Mouse (Mus musculus): ENCODE data around the gene Gpr153. TPM values are rescaled to one million over a fixed set of nuclear protein-coding genes. Genes with fewer than 3 reads are reported as not detected.

Gpr153 gene
- polyA plus RNA-seq, 1 experiment: 7.9 TPM

DNA sequence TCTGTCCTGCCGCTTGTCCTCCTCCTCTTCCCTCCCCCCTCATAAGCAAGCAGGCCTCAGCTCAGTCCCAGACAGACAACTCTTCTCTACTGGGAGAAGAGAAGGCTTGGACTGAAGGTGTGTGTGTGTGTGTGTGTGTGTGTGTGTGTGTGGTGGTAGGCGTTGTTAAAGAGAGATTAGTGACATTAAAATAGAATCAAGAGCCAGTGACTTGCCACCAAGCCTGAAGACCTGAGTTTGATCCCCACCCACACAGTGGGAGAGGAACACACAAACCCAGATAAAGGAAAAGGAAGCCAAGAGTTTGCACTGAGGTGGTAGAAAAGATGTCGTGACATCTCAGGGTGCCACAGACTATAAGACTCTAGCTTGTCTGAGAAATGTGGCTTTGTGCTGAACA is 26.8 kb upstream of the Gpr153 start:
- Histone ChIP-seq H3K9me3 (replicated peaks; ENCODE audit: control insufficient read depth, insufficient read depth, low read length, poor library complexity, severe bottlenecking) (no peaks in the 10 kb centered on the region), H3K9ac (ENCODE audit: low read depth, poor library complexity, severe bottlenecking) (no peak overlapping the region), H3K27ac (ENCODE audit: insufficient read depth, low read length) (no peak overlapping the region), H3K27me3 (ENCODE audit: control insufficient read depth, insufficient read depth, low read length, poor library complexity, severe bottlenecking) (no peaks in the 10 kb centered on the region), H3K36me3 (ENCODE audit: control insufficient read depth, insufficient read depth, low read length, poor library complexity, severe bottlenecking) (no peaks in the 10 kb centered on the region), H3K4me1 (ENCODE audit: control insufficient read depth, insufficient read depth, low read length) (no peaks in the 10 kb centered on the region), H3K4me3 (ENCODE audit: low read depth, low read length) (no peak overlapping the region)
- no peak for TF ChIP-seq EP300 (IDR thresholded peaks at IDR 0.05; ENCODE audit: insufficient read depth, low read depth, low read length)
- TF ChIP-seq CTCF (IDR thresholded peaks at IDR 0.05; ENCODE audit: low read depth, low read length): no peak
- no peak for TF ChIP-seq POLR2A (IDR thresholded peaks at IDR 0.05; ENCODE audit: insufficient read depth, low read length)

DNA sequence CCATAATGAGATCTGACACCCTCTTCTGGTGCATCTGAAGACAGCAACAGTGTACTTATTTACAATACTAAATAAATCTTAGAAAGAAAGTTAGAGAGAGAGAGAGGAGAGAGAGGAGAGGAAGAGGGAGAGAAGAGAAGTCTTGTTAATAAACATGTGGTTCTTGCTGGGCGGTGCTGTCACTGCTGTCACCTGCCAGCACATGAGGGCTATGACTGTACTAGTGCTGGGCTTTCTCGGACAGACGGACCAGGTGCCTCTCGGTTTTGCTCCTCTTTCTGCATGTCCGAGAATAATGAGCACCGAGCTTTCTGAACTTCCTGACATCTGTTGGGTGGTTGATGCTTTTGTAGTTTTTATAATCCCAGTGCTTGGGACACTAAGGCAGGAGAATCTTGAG is 23.4 kb upstream of the Gpr153 start:
- no peaks in the 10 kb centered on the region for H3K27me3 ChIP-seq (ENCODE audit: control insufficient read depth, insufficient read depth, low read length, poor library complexity, severe bottlenecking)
- no peaks in the 10 kb centered on the region for H3K9me3 ChIP-seq (replicated peaks; ENCODE audit: control insufficient read depth, insufficient read depth, low read length, poor library complexity, severe bottlenecking)
- H3K9ac ChIP-seq (ENCODE audit: low read depth, poor library complexity, severe bottlenecking): no peak overlapping the region
- H3K36me3 ChIP-seq (ENCODE audit: control insufficient read depth, insufficient read depth, low read length, poor library complexity, severe bottlenecking): no peaks in the 10 kb centered on the region
- H3K4me3 ChIP-seq (ENCODE audit: low read depth, low read length): no peak overlapping the region
- no peak overlapping the region for H3K27ac ChIP-seq (ENCODE audit: insufficient read depth, low read length)
- H3K4me1 ChIP-seq (ENCODE audit: control insufficient read depth, insufficient read depth, low read length): no peaks in the 10 kb centered on the region
- TF ChIP-seq POLR2A (IDR thresholded peaks at IDR 0.05; ENCODE audit: insufficient read depth, low read length) (no peak), EP300 (IDR thresholded peaks at IDR 0.05; ENCODE audit: insufficient read depth, low read depth, low read length) (no peak), CTCF (IDR thresholded peaks at IDR 0.05; ENCODE audit: low read depth, low read length) (no peak)

DNA sequence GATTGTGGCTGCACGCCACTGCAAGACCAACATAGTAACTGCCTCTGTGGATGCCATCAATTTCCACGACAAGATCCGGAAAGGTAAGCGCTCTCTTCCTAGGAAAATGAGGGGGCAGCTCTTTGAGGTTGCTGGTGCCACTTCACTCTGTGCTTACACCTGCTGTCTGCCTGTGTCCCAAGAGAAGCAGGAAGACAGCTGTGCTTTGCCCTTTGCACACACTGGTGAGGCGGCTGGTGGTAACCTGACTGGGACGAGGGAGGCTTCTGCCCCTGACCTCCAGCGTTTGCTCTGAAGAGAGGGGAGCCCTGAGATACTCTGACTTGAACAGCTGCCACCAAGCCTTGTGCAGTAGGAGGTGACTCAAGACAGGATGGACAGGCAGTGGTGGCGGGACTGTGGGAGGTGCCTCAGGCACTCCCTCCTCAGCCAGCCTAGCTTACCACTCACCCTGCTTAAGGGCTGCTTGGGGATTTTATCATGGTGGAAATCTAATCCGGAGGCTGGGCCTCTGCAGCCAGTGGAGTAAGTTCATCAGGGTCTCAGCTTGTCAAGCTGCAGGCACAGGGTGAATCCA is 20.8 kb upstream of the Gpr153 start:
- H3K36me3 ChIP-seq (ENCODE audit: control insufficient read depth, insufficient read depth, low read length, poor library complexity, severe bottlenecking): no peaks in the 10 kb centered on the region
- no peak for TF ChIP-seq EP300 (IDR thresholded peaks at IDR 0.05; ENCODE audit: insufficient read depth, low read depth, low read length)
- no peak overlapping the region for H3K4me3 ChIP-seq (ENCODE audit: low read depth, low read length)

DNA sequence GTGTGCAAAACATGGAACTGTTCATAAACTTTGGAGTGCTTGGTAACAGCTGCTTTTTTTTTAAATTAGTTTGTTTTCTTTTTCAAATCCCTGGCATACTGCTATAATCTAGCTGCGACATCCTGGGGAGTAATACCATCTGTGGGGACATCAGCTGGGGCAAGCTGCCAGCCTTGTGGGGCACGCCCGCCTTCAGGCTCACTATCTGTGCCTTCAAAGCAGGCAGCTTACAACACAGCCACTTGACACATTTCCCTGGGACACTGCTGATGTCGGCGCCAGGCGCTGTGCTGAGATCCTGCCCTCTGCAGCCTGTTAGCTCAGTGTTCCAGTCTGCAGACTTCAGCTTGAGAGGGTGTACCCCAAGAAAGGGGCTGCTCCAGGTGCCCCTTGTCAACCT is 17.0 kb upstream of the Gpr153 start:
- H3K36me3 ChIP-seq (ENCODE audit: control insufficient read depth, insufficient read depth, low read length, poor library complexity, severe bottlenecking): no peaks in the 10 kb centered on the region
- H3K4me1 ChIP-seq (ENCODE audit: control insufficient read depth, insufficient read depth, low read length): no peaks in the 10 kb centered on the region
- TF ChIP-seq CTCF (IDR thresholded peaks at IDR 0.05; ENCODE audit: low read depth, low read length) (no peak), POLR2A (IDR thresholded peaks at IDR 0.05; ENCODE audit: insufficient read depth, low read length) (no peak), EP300 (IDR thresholded peaks at IDR 0.05; ENCODE audit: insufficient read depth, low read depth, low read length) (no peak)
- H3K9me3 ChIP-seq (replicated peaks; ENCODE audit: control insufficient read depth, insufficient read depth, low read length, poor library complexity, severe bottlenecking): no peaks in the 10 kb centered on the region
- no peaks in the 10 kb centered on the region for H3K27me3 ChIP-seq (ENCODE audit: control insufficient read depth, insufficient read depth, low read length, poor library complexity, severe bottlenecking)
- no peak overlapping the region for H3K4me3 ChIP-seq (ENCODE audit: low read depth, low read length)
- H3K9ac ChIP-seq (ENCODE audit: low read depth, poor library complexity, severe bottlenecking): no peak overlapping the region
- no peak overlapping the region for H3K27ac ChIP-seq (ENCODE audit: insufficient read depth, low read length)

More for the DNA sequence above, 20.8 kb upstream of the Gpr153 start:
- no peaks in the 10 kb centered on the region for H3K27me3 ChIP-seq (ENCODE audit: control insufficient read depth, insufficient read depth, low read length, poor library complexity, severe bottlenecking)
- H3K9ac ChIP-seq (ENCODE audit: low read depth, poor library complexity, severe bottlenecking): no peak overlapping the region
- H3K27ac ChIP-seq (ENCODE audit: insufficient read depth, low read length): no peak overlapping the region
- H3K4me1 ChIP-seq (ENCODE audit: control insufficient read depth, insufficient read depth, low read length): no peaks in the 10 kb centered on the region
- H3K9me3 ChIP-seq (replicated peaks; ENCODE audit: control insufficient read depth, insufficient read depth, low read length, poor library complexity, severe bottlenecking): no peaks in the 10 kb centered on the region

- Histone ChIP-seq H3K36me3 (ENCODE audit: control insufficient read depth, insufficient read depth, low read length, poor library complexity, severe bottlenecking) (no peaks in the 10 kb centered on the region), H3K4me3 (ENCODE audit: low read depth, low read length) (no peak overlapping the region)
- TF ChIP-seq POLR2A (IDR thresholded peaks at IDR 0.05; ENCODE audit: insufficient read depth, low read length) (no peak), EP300 (IDR thresholded peaks at IDR 0.05; ENCODE audit: insufficient read depth, low read depth, low read length) (no peak)
These were observed 13.6 kb upstream of the Gpr153 start for GRCm38 (mm10) chr4:152260451-152260850.

GRCm38 (mm10) chr4:152262187-152262586 is 11.8 kb upstream of the Gpr153 start:
- Histone ChIP-seq H3K4me3 (ENCODE audit: low read depth, low read length) (0 out of 2 replicates have a peak overlapping the region, but pooled peaks have one; percentile 1), H3K4me1 (ENCODE audit: control insufficient read depth, insufficient read depth, low read length) (peaks cover 5% of the 10 kb centered on the region), H3K36me3 (ENCODE audit: control insufficient read depth, insufficient read depth, low read length, poor library complexity, severe bottlenecking) (no peaks in the 10 kb centered on the region), H3K27me3 (ENCODE audit: control insufficient read depth, insufficient read depth, low read length, poor library complexity, severe bottlenecking) (no peaks in the 10 kb centered on the region), H3K9me3 (replicated peaks; ENCODE audit: control insufficient read depth, insufficient read depth, low read length, poor library complexity, severe bottlenecking) (no peaks in the 10 kb centered on the region), H3K9ac (ENCODE audit: low read depth, poor library complexity, severe bottlenecking) (no peak overlapping the region), H3K27ac (ENCODE audit: insufficient read depth, low read length) (no peak overlapping the region)
- no peak for TF ChIP-seq EP300 (IDR thresholded peaks at IDR 0.05; ENCODE audit: insufficient read depth, low read depth, low read length)
- TF ChIP-seq CTCF (IDR thresholded peaks at IDR 0.05; ENCODE audit: low read depth, low read length): no peak
- no peak for TF ChIP-seq POLR2A (IDR thresholded peaks at IDR 0.05; ENCODE audit: insufficient read depth, low read length)

More at GRCm38 (mm10) chr4:152260451-152260850, 13.6 kb upstream of the Gpr153 start:
- Histone ChIP-seq H3K27ac (ENCODE audit: insufficient read depth, low read length) (no peak overlapping the region), H3K9me3 (replicated peaks; ENCODE audit: control insufficient read depth, insufficient read depth, low read length, poor library complexity, severe bottlenecking) (no peaks in the 10 kb centered on the region), H3K27me3 (ENCODE audit: control insufficient read depth, insufficient read depth, low read length, poor library complexity, severe bottlenecking) (no peaks in the 10 kb centered on the region), H3K9ac (ENCODE audit: low read depth, poor library complexity, severe bottlenecking) (no peak overlapping the region), H3K4me1 (ENCODE audit: control insufficient read depth, insufficient read depth, low read length) (peaks cover 5% of the 10 kb centered on the region)

Measured in ES-Bruce4 (cell line).